Comparison of ENCODE assay signal across 20 mouse cellular contexts in the genomic region with DNA sequence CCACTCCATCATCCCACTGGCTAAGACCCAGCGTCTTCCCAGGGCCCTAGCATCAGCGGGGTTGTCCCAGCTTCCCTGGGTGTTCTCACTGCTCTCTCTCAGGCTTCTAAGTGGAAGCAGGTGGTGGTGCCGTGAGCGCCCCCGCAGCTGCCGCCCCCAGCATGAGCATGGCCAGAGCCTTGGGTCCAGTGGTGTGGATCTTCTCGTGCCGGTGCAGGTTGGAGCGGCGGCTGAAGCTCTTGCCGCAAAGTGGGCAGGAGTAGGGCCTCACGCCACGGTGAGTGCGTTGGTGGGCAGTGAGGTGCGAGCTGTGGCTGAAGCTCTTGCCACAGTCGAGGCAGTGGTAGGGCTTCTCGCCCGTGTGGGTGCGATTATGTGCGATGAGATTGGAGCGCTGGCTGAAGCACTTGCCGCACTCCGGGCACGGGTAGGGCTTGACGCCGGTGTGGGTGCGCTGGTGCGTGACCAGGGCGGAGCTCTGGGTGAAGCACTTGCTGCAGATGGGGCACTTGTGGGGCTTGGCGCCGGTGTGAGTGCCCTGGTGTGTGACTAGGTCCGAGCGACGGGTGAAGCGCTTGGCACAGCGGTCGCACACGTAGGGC. TPM values are rescaled to one million over a fixed set of nuclear protein-coding genes. Genes with fewer than 3 reads are reported as not detected.
A peak's percentile ranks its signal among the peaks of the same experiment; 100 is the strongest.
DNase-seq lines count a peak whose midpoint lies in the region; ATAC-seq and TF ChIP-seq lines count a peak whose summit lies in the region.
"Had no signal": no experiment of that assay in that cellular context is flagged by ENCODE, and none has a peak within 500 bp of the region (broad histone marks: within the 10 kb centered on the region; RNA-seq: fewer than 3 reads in every experiment).

No protein-coding gene starts in this region.

- no peak for DNase-seq in heart, adult 9 months (ENCODE audit: low spot score in 2 of 2)
- DNase-seq in kidney, postnatal 0 days (ENCODE audit: low spot score): no peak
- no peak for DNase-seq in kidney, adult 9 months
- no peak for DNase-seq in testis, postnatal 14 days (ENCODE audit: low spot score)
- no peak for DNase-seq in left cerebral cortex, adult 11 months (ENCODE audit: low spot score)
- DNase-seq: adrenal gland, adult 8-10 months; cerebellum, postnatal 10 days; heart, postnatal 10 days; kidney, postnatal 14 days; midbrain, embryonic 14.5 days; thymus, adult 2 months had no signal

- 90% methylated on average over 38 of the region's 38 CpGs for WGBS in heart, embryonic 11.5 days (ENCODE audit: insufficient replicate concordance)
- 96% methylated on average over 38 of the region's 38 CpGs for WGBS in kidney, postnatal 0 days
- WGBS in intestine, embryonic 15.5 days: 96% methylated on average over 38 of the region's 38 CpGs

- no peak overlapping the region for H3K4me3 ChIP-seq in heart, embryonic 11.5 days (ENCODE audit: low read depth, low read length)
- no peak overlapping the region for H3K4me3 ChIP-seq in kidney, postnatal 0 days (replicated peaks; ENCODE audit: low read depth, low read length)
- peak overlapping the region; percentile 1; the same call in 1 of the 2 replicates for H3K4me3 ChIP-seq in testis, adult 2 months (ENCODE audit: control insufficient read depth, low read depth, low read length)
- H3K4me3 ChIP-seq in intestine, embryonic 15.5 days (replicated peaks): no peak overlapping the region
- H3K4me3 ChIP-seq: forebrain, embryonic 13.5 days; left cerebral cortex, adult 2 months; limb, embryonic 10.5 days had no signal

- ATAC-seq in heart, embryonic 11.5 days (replicated peaks; ENCODE audit: insufficient number of reproducible peaks, low FRiP score, low TSS enrichment): peak; percentile 31; the same call in 1 of the 2 replicates
- peak; percentile 5; the same call in 1 of the 2 replicates for ATAC-seq in kidney, postnatal 0 days (replicated peaks; ENCODE audit: low FRiP score, low read depth)
- ATAC-seq in intestine, embryonic 15.5 days: no peak
- ATAC-seq: forebrain, embryonic 13.5 days; inflammation-experienced regulatory T-cells, adult 6 months had no signal

- H3K9ac ChIP-seq in heart, embryonic 11.5 days (ENCODE audit: low read depth, low read length): no peak overlapping the region
- no peak overlapping the region for H3K9ac ChIP-seq in kidney, postnatal 0 days (ENCODE audit: low read depth, low read length)
- H3K9ac ChIP-seq in intestine, embryonic 15.5 days: no peak overlapping the region
- H3K9ac ChIP-seq: forebrain, embryonic 13.5 days; liver, embryonic 14.5 days had no signal

- H3K4me2 ChIP-seq in heart, embryonic 11.5 days: no peak overlapping the region
- H3K4me2 ChIP-seq in kidney, postnatal 0 days (ENCODE audit: low read length): no peak overlapping the region
- H3K4me2 ChIP-seq in intestine, embryonic 15.5 days (replicated peaks): no peak overlapping the region
- H3K4me2 ChIP-seq: forebrain, embryonic 13.5 days had no signal

- H3K36me3 ChIP-seq in heart, embryonic 11.5 days (ENCODE audit: control insufficient read depth, insufficient read depth, low read length): peaks cover 39% of the 10 kb centered on the region
- peaks cover 43% of the 10 kb centered on the region for H3K36me3 ChIP-seq in kidney, postnatal 0 days (ENCODE audit: insufficient read depth, low read length)
- H3K36me3 ChIP-seq in testis, adult 2 months (ENCODE audit: control insufficient read depth, insufficient read depth, low read length): no peaks in the 10 kb centered on the region
- peaks cover 46% of the 10 kb centered on the region for H3K36me3 ChIP-seq in intestine, embryonic 15.5 days

- H3K9me3 ChIP-seq in heart, embryonic 11.5 days (replicated peaks; ENCODE audit: control insufficient read depth, low read length): peaks cover 2% of the 10 kb centered on the region
- H3K9me3 ChIP-seq in kidney, postnatal 0 days (replicated peaks; ENCODE audit: low read length): no peaks in the 10 kb centered on the region
- no peaks in the 10 kb centered on the region; the same call in 1 of the 2 replicates for H3K9me3 ChIP-seq in intestine, embryonic 15.5 days
- H3K9me3 ChIP-seq: forebrain, embryonic 13.5 days; limb, embryonic 10.5 days had no signal

- H3K4me1 ChIP-seq in heart, embryonic 11.5 days (ENCODE audit: control insufficient read depth, insufficient read depth, low read length): no peaks in the 10 kb centered on the region
- no peaks in the 10 kb centered on the region for H3K4me1 ChIP-seq in kidney, postnatal 0 days (replicated peaks; ENCODE audit: insufficient read depth, low read length)
- no peaks in the 10 kb centered on the region; the same call in 1 of the 2 replicates for H3K4me1 ChIP-seq in testis, adult 2 months (ENCODE audit: control insufficient read depth, insufficient read depth, low read length)
- no peaks in the 10 kb centered on the region for H3K4me1 ChIP-seq in intestine, embryonic 15.5 days (replicated peaks)
- H3K4me1 ChIP-seq: forebrain, embryonic 13.5 days; limb, embryonic 10.5 days had no signal

- TF ChIP-seq POLR2A in testis, adult 2 months (IDR thresholded peaks at IDR 0.05; ENCODE audit: control insufficient read depth, low read depth, low read length): no peak

- H3K27me3 ChIP-seq in heart, embryonic 11.5 days (ENCODE audit: control insufficient read depth, insufficient read depth, low read length): no peaks in the 10 kb centered on the region
- no peaks in the 10 kb centered on the region for H3K27me3 ChIP-seq in kidney, postnatal 0 days (ENCODE audit: insufficient read depth, low read length)
- no peaks in the 10 kb centered on the region for H3K27me3 ChIP-seq in testis, adult 2 months (ENCODE audit: control insufficient read depth, insufficient read depth, low read length)
- H3K27me3 ChIP-seq in intestine, embryonic 15.5 days (replicated peaks): no peaks in the 10 kb centered on the region
- H3K27me3 ChIP-seq: forebrain, embryonic 13.5 days had no signal

- H3K27ac ChIP-seq in heart, embryonic 11.5 days (ENCODE audit: low read depth, low read length): no peak overlapping the region
- H3K27ac ChIP-seq in kidney, postnatal 0 days: no peak overlapping the region
- no peak overlapping the region for H3K27ac ChIP-seq in testis, adult 2 months (ENCODE audit: control insufficient read depth, insufficient read depth, low read depth, low read length)
- H3K27ac ChIP-seq in intestine, embryonic 15.5 days: no peak overlapping the region
- H3K27ac ChIP-seq: forebrain, embryonic 13.5 days; left cerebral cortex, adult 2 months; limb, embryonic 10.5 days; liver, embryonic 14.5 days had no signal

- no peak for TF ChIP-seq CTCF in kidney, postnatal 0 days (IDR thresholded peaks at IDR 0.05; ENCODE audit: low read depth)
- no peak for TF ChIP-seq CTCF in testis, adult 2 months (IDR thresholded peaks at IDR 0.05; ENCODE audit: control insufficient read depth, insufficient read depth, insufficient replicate concordance, low read depth, low read length)

RNA-seq across cellular contexts. Expression of gene Zfp213, which starts 12.0 kb away (rescaled TPM):
- polyA plus RNA-seq in heart, embryonic 11.5 days (2014; fragmentation: Nextera tagmentation; extraction: Ambion mirVana): 15.1 and 17.4 TPM in 2 replicates
- 16.8 and 19.1 TPM in 2 replicates for polyA plus RNA-seq in kidney, postnatal 0 days (2015; fragmentation: Nextera tagmentation; extraction: Ambion mirVana)
- polyA plus RNA-seq in testis, adult 2 months (2012; rRNA removed): 3.5 and 3.7 TPM in 2 replicates
- polyA plus RNA-seq in intestine, embryonic 15.5 days (2015; fragmentation: Nextera tagmentation; extraction: Ambion mirVana): 15.2 and 17.7 TPM in 2 replicates

RNA-seq across cellular contexts. Expression of gene Zfp13, which starts 23.2 kb away (rescaled TPM):
- polyA plus RNA-seq in heart, embryonic 11.5 days (2014; fragmentation: Nextera tagmentation; extraction: Ambion mirVana): 8.9 and 9.0 TPM in 2 replicates
- polyA plus RNA-seq in kidney, postnatal 0 days (2015; fragmentation: Nextera tagmentation; extraction: Ambion mirVana): 12.6 and 14.3 TPM in 2 replicates
- 45.3 and 57.6 TPM in 2 replicates for polyA plus RNA-seq in testis, adult 2 months (2012; rRNA removed)
- 10.4 and 10.5 TPM in 2 replicates for polyA plus RNA-seq in intestine, embryonic 15.5 days (2015; fragmentation: Nextera tagmentation; extraction: Ambion mirVana)

RNA-seq across cellular contexts. Expression of gene Zscan10, which starts 24.6 kb away (rescaled TPM):
- polyA plus RNA-seq in heart, embryonic 11.5 days (2014; fragmentation: Nextera tagmentation; extraction: Ambion mirVana): not detected in 2 replicates
- polyA plus RNA-seq in kidney, postnatal 0 days (2015; fragmentation: Nextera tagmentation; extraction: Ambion mirVana): not detected in 2 replicates
- polyA plus RNA-seq in testis, adult 2 months (2012; rRNA removed): 4.5 and 4.9 TPM in 2 replicates
- 0.14 TPM in 1 of 2 replicates, not detected in the other for polyA plus RNA-seq in intestine, embryonic 15.5 days (2015; fragmentation: Nextera tagmentation; extraction: Ambion mirVana)
- polyA plus RNA-seq: forebrain, embryonic 13.5 days; gonadal fat pad, adult 2 months; liver, embryonic 14.5 days; midbrain, embryonic 14.5 days had no signal
